Mouse (Mus musculus): Measurements from ENCODE around the gene Slc25a21. TPM values are rescaled to one million over a fixed set of nuclear protein-coding genes. Genes with fewer than 3 reads are reported as not detected.

Gene Slc25a21
- polyA plus RNA-seq, 1 experiment, result not detected

DNA sequence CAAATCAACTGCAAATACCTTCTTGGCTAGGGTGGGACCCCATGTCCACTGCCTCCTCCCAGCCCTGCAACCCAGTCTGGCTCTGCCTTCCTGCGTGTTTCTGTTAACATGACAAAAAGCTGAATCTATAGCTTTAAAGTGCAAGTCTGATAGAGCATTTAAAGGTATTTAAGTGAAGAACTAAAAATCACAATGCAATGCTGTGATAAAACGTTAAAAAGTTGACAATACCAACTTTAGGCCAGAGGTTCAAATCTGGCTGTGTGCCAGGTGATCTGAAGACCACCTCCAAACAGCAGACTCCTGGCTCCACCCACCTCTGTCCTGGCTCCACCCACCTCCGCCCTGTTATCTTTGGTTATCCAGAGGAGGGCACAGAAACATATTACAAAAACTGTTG lies 98.2 kb downstream of the Slc25a21 start:
- H3K79me2 ChIP-seq (ENCODE audit: control insufficient read depth, insufficient read depth), result no peaks in the 10 kb centered on the region
- H3K36me3 ChIP-seq (ENCODE audit: control insufficient read depth, insufficient read depth), result no peaks in the 10 kb centered on the region
- H3ac ChIP-seq (ENCODE audit: control insufficient read depth, insufficient read length, low read depth), result no peak overlapping the region
- TF ChIP-seq CEBPB (IDR thresholded peaks at IDR 0.05; ENCODE audit: low read depth) (no peak), MYOD1 (IDR thresholded peaks at IDR 0.05; ENCODE audit: control insufficient read depth, insufficient read length, low read depth) (no peak), USF1 (IDR thresholded peaks at IDR 0.05; ENCODE audit: low read depth) (no peak), CTCF (IDR thresholded peaks at IDR 0.05; ENCODE audit: control insufficient read depth, insufficient read depth, insufficient read length) (no peak), MAX (IDR thresholded peaks at IDR 0.05) (no peak), MYOG (IDR thresholded peaks at IDR 0.05; ENCODE audit: control insufficient read depth, extremely low read depth, insufficient read length) (no peak), FOSL1 (IDR thresholded peaks at IDR 0.05; ENCODE audit: insufficient read depth, low read length, poor library complexity, severe bottlenecking) (no peak)
- no peaks in the 10 kb centered on the region for H3K79me3 ChIP-seq (ENCODE audit: low read depth)
- no peak overlapping the region for H3K4me3 ChIP-seq (ENCODE audit: insufficient read depth, poor library complexity, severe bottlenecking)
- H3K27me3 ChIP-seq (ENCODE audit: control insufficient read depth, insufficient read depth, insufficient read length), result no peaks in the 10 kb centered on the region

DNA sequence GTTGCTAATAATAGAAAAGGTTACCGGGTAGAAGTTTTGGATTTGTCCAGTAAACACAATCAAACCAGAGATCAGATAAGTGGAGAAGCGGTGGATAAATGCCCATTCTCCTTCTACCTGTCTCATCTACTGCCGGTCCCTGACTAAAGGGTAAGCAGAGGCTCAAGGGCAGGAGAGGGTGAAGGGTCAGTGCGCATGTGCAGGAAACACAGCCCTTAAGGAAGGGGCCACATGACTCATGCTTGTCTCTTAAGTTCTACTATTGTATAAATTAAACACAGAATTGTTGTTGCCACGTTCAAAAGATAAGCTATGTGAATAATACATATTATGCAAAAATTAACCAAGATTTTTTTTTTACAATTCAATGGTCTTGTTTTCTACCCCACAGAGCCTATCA lies 98.9 kb downstream of the Slc25a21 start:
- no peaks in the 10 kb centered on the region for H3K36me3 ChIP-seq (ENCODE audit: control insufficient read depth, insufficient read depth)
- H3K79me2 ChIP-seq (ENCODE audit: control insufficient read depth, insufficient read depth), result no peaks in the 10 kb centered on the region
- H3K4me3 ChIP-seq (ENCODE audit: insufficient read depth, poor library complexity, severe bottlenecking), result no peak overlapping the region
- H3K79me3 ChIP-seq (ENCODE audit: low read depth), result no peaks in the 10 kb centered on the region
- no peaks in the 10 kb centered on the region for H3K27me3 ChIP-seq (ENCODE audit: control insufficient read depth, insufficient read depth, insufficient read length)
- no peak overlapping the region for H3ac ChIP-seq (ENCODE audit: control insufficient read depth, insufficient read length, low read depth)
- TF ChIP-seq CTCF (IDR thresholded peaks at IDR 0.05; ENCODE audit: control insufficient read depth, insufficient read depth, insufficient read length), result no peak
- TF ChIP-seq MAX (IDR thresholded peaks at IDR 0.05), result no peak
- no peak for TF ChIP-seq CEBPB (IDR thresholded peaks at IDR 0.05; ENCODE audit: low read depth)
- TF ChIP-seq MYOD1 (IDR thresholded peaks at IDR 0.05; ENCODE audit: control insufficient read depth, insufficient read length, low read depth), result no peak
- no peak for TF ChIP-seq FOSL1 (IDR thresholded peaks at IDR 0.05; ENCODE audit: insufficient read depth, low read length, poor library complexity, severe bottlenecking)
- no peak for TF ChIP-seq USF1 (IDR thresholded peaks at IDR 0.05; ENCODE audit: low read depth)
- TF ChIP-seq MYOG (IDR thresholded peaks at IDR 0.05; ENCODE audit: control insufficient read depth, extremely low read depth, insufficient read length), result no peak

DNA sequence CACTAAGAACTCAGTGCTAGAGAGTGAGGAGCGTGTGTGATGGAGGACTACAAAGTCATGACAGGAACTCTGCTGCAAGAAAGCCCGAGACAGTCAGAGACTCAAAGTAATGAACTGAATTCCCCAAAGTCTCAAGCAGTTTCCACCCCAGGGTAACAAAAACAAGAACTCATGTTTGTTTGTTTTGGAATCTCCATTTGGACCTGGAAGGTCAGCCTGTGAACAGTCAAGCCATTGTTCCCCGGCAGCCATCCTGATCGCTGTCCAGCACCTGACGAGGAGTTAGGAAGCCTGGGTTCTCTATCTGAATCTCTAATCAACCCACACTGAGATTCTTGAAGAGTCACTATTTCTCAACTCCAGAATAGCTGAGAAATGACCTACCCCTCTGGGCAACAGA lies 104.2 kb downstream of the Slc25a21 start:
- H3K4me3 ChIP-seq (ENCODE audit: insufficient read depth, poor library complexity, severe bottlenecking), result no peak overlapping the region
- H3K27me3 ChIP-seq (ENCODE audit: control insufficient read depth, insufficient read depth, insufficient read length), result no peaks in the 10 kb centered on the region
- no peaks in the 10 kb centered on the region for H3K36me3 ChIP-seq (ENCODE audit: control insufficient read depth, insufficient read depth)
- no peaks in the 10 kb centered on the region for H3K79me3 ChIP-seq (ENCODE audit: low read depth)
- H3K79me2 ChIP-seq (ENCODE audit: control insufficient read depth, insufficient read depth), result no peaks in the 10 kb centered on the region
- H3ac ChIP-seq (ENCODE audit: control insufficient read depth, insufficient read length, low read depth), result no peak overlapping the region
- TF ChIP-seq MYOD1 (IDR thresholded peaks at IDR 0.05; ENCODE audit: control insufficient read depth, insufficient read length, low read depth), result no peak
- no peak for TF ChIP-seq CEBPB (IDR thresholded peaks at IDR 0.05; ENCODE audit: low read depth)
- TF ChIP-seq MAX (IDR thresholded peaks at IDR 0.05), result no peak
- TF ChIP-seq MYOG (IDR thresholded peaks at IDR 0.05; ENCODE audit: control insufficient read depth, extremely low read depth, insufficient read length), result no peak
- TF ChIP-seq FOSL1 (IDR thresholded peaks at IDR 0.05; ENCODE audit: insufficient read depth, low read length, poor library complexity, severe bottlenecking), result no peak
- no peak for TF ChIP-seq CTCF (IDR thresholded peaks at IDR 0.05; ENCODE audit: control insufficient read depth, insufficient read depth, insufficient read length)
- no peak for TF ChIP-seq USF1 (IDR thresholded peaks at IDR 0.05; ENCODE audit: low read depth)

DNA sequence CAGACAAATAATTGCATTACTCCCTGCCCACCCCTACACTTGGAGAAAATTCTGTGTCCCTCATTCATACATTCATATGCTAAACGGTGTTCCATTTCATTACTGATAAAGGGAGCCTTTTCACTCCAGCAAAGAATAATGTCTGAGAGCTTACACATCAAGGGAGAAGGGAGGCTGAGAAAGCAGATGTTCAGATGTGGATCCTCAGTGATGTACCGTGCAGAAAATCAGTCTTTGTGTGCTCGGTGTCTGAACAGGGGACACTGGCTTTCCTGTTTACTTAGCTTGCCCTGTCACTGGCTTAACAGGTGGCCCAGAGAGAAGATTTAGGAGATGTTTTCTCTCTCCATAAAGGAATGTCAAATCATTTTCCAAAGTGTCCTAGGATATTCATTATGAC lies 112.8 kb downstream of the Slc25a21 start:
- Histone ChIP-seq H3K27me3 (ENCODE audit: control insufficient read depth, insufficient read depth, insufficient read length) (no peaks in the 10 kb centered on the region), H3K79me3 (ENCODE audit: low read depth) (no peaks in the 10 kb centered on the region), H3K79me2 (ENCODE audit: control insufficient read depth, insufficient read depth) (no peaks in the 10 kb centered on the region), H3ac (ENCODE audit: control insufficient read depth, insufficient read length, low read depth) (no peak overlapping the region), H3K36me3 (ENCODE audit: control insufficient read depth, insufficient read depth) (no peaks in the 10 kb centered on the region), H3K4me3 (ENCODE audit: insufficient read depth, poor library complexity, severe bottlenecking) (no peak overlapping the region)
- no peak for TF ChIP-seq FOSL1 (IDR thresholded peaks at IDR 0.05; ENCODE audit: insufficient read depth, low read length, poor library complexity, severe bottlenecking)
- TF ChIP-seq MYOG (IDR thresholded peaks at IDR 0.05; ENCODE audit: control insufficient read depth, extremely low read depth, insufficient read length), result no peak
- TF ChIP-seq CTCF (IDR thresholded peaks at IDR 0.05; ENCODE audit: control insufficient read depth, insufficient read depth, insufficient read length), result no peak
- no peak for TF ChIP-seq MAX (IDR thresholded peaks at IDR 0.05)
- no peak for TF ChIP-seq USF1 (IDR thresholded peaks at IDR 0.05; ENCODE audit: low read depth)
- TF ChIP-seq MYOD1 (IDR thresholded peaks at IDR 0.05; ENCODE audit: control insufficient read depth, insufficient read length, low read depth), result no peak
- no peak for TF ChIP-seq CEBPB (IDR thresholded peaks at IDR 0.05; ENCODE audit: low read depth)

DNA sequence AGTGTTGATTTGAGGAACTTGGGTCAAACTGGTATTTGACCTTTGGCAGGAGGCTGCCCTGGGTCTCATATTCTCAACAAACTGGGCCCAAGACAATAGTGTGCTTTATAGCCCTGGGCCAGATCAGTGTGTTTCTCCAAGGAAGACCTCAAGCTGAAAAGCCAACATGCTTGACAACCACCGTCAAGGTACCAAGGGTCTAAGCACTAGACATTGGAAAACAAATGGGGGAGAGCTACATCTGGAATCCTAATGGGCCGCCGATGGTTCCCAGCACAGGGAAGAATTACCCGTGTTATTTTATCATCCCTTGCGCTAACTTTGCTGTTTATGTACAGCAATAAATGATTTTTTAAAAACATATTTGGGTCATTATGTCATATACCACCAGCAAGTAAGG lies 113.7 kb downstream of the Slc25a21 start:
- Histone ChIP-seq H3K4me3 (ENCODE audit: insufficient read depth, poor library complexity, severe bottlenecking) (no peak overlapping the region), H3K27me3 (ENCODE audit: control insufficient read depth, insufficient read depth, insufficient read length) (no peaks in the 10 kb centered on the region), H3ac (ENCODE audit: control insufficient read depth, insufficient read length, low read depth) (no peak overlapping the region), H3K79me2 (ENCODE audit: control insufficient read depth, insufficient read depth) (no peaks in the 10 kb centered on the region), H3K36me3 (ENCODE audit: control insufficient read depth, insufficient read depth) (no peaks in the 10 kb centered on the region), H3K79me3 (ENCODE audit: low read depth) (no peaks in the 10 kb centered on the region)
- TF ChIP-seq USF1 (IDR thresholded peaks at IDR 0.05; ENCODE audit: low read depth) (no peak), CTCF (IDR thresholded peaks at IDR 0.05; ENCODE audit: control insufficient read depth, insufficient read depth, insufficient read length) (no peak), FOSL1 (IDR thresholded peaks at IDR 0.05; ENCODE audit: insufficient read depth, low read length, poor library complexity, severe bottlenecking) (no peak), MAX (IDR thresholded peaks at IDR 0.05) (no peak), MYOG (IDR thresholded peaks at IDR 0.05; ENCODE audit: control insufficient read depth, extremely low read depth, insufficient read length) (no peak), MYOD1 (IDR thresholded peaks at IDR 0.05; ENCODE audit: control insufficient read depth, insufficient read length, low read depth) (no peak), CEBPB (IDR thresholded peaks at IDR 0.05; ENCODE audit: low read depth) (no peak)

DNA sequence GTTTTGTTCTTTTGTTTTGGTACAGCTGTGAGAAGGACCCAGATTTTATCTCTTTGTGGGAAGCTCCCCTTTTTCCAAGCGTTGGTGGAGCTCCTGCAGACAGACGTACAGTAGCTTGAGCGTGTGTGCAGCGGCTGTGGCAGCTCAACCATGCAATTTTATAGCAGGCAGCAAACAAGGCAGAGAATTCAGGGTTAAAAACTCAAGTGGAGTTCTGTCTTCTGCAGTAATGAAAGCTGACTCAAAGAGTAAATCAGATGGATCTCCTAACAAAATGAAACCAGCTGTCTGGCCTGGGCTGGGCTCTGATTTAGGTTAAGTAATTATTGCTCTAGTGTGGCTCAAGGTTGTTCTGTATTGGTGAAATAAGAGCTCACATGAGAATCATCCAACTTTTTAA lies 120.7 kb downstream of the Slc25a21 start:
- no peaks in the 10 kb centered on the region for H3K36me3 ChIP-seq (ENCODE audit: control insufficient read depth, insufficient read depth)
- H3K27me3 ChIP-seq (ENCODE audit: control insufficient read depth, insufficient read depth, insufficient read length), result no peaks in the 10 kb centered on the region
- H3K79me3 ChIP-seq (ENCODE audit: low read depth), result no peaks in the 10 kb centered on the region
- no peaks in the 10 kb centered on the region for H3K79me2 ChIP-seq (ENCODE audit: control insufficient read depth, insufficient read depth)
- H3ac ChIP-seq (ENCODE audit: control insufficient read depth, insufficient read length, low read depth), result no peak overlapping the region
- no peak overlapping the region for H3K4me3 ChIP-seq (ENCODE audit: insufficient read depth, poor library complexity, severe bottlenecking)
- TF ChIP-seq MAX (IDR thresholded peaks at IDR 0.05) (no peak), USF1 (IDR thresholded peaks at IDR 0.05; ENCODE audit: low read depth) (no peak)

All from C2C12 (cell line).